Mouse (Mus musculus): ENCODE measurements at regions not wholly inside any gene's neighbourhood (a gene's known extent, or its start where the extent isn't known, plus 50 kb on each side); places are given as distances from the start of the nearest gene placed in this dataset.
"Not testable (repeated sequence)": the region's sequence is repeated elsewhere in the genome, so short reads cannot be mapped to it uniquely, and the experiment has no call there.

- DNase-seq (ENCODE audit: low spot score in 2 of 2): no peak
Measured at GRCm38 (mm10) chr16:23838696-23839095, 52.1 kb downstream of the Sst start.

DNA sequence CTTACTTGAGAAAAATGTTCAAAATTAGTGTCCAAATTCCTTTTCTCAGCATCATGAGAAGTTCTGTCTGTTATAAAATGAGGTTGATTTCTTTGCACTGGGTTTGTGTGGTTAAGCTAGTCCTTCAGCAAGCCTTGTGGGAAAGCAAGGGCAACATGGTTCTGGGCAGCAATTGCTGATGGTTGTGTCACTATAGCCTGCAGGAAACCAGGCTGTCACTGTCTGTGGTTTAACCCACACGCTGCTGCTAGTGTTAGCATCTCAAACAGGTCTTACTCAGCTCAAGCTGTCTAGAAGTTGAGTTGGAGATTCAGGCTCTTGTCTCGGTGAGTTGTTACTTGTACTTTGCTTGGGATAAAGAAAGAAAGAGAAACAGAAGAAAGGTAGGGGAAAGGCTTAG, 52.6 kb downstream of the Sst start:
- DNase-seq (ENCODE audit: low spot score in 2 of 2): no peak

DNA sequence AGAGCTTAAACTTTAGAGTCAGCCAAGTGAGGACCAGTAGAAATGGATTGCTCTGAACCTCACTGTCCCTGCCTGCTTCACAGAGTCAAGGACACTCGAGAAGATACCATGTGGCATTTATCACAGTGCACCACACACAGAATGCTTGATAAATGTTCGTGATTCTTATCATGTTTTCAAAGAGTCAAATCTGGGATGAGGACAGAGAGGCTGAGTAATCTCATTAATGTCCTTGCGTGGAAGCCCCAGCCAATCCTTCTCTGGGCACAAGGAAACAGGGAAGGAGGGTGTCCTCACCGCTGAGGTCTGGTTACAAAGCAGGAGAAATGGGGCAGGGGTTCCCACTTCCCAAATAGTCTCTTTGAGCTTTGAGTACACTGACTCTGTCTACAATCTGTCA, 55.8 kb downstream of the Sst start:
- DNase-seq (ENCODE audit: low spot score in 2 of 2): no peak

GRCm38 (mm10) chr16:23833603-23834002, 57.2 kb downstream of the Sst start:
- DNase-seq (ENCODE audit: low spot score in 2 of 2): no peak

DNA sequence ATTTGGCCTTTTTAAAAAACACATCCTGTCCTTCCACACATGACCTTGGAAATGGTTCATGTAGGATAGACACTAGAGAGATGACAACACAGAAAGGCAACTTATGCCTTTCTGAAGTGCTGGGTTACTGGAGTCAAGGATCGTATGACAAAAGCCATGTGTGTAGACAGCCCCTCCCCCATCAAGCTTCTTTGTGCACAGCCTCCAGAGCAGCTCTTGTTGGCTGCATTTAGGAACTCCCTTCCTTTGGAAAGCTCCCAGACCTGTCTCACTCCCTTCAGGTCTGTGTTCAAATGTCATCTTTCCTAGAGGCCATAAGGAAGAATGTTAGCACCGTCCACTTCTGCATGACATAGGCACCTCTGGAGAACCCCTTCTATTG, 57.7 kb downstream of the Sst start:
- DNase-seq (ENCODE audit: low spot score in 2 of 2): no peak

DNA sequence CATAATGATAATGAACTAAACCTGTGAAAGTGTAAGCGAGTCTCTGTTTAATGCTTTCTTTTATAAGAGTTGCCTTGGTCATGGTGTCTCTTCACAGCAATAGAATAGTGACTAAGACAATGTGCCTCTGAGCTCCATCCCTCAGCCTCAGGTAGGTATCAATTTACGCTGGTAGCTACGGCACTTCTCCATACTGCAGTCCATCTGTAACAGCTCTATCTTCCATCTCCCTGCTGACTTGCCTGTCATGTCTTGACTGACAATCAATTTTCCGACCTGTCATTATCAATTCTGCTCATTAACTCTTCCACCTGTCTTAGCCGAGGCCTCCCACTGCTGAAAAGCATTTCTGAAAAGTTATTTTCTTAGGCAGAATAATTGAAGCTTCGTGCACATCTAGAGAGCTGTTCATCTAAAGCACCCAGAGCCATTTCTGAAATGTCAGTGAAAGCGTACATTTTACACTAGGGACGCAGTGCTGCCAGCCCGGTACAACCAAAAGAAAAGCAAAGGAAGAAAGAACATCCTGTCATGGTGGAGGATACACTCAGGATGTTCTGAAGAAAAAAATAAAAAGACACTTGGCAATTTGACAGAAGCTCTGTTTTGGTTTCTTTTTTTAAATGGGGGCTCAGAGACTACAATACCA, 58.2 kb downstream of the Sst start:
- no peak for DNase-seq (ENCODE audit: low spot score in 2 of 2)

DNA sequence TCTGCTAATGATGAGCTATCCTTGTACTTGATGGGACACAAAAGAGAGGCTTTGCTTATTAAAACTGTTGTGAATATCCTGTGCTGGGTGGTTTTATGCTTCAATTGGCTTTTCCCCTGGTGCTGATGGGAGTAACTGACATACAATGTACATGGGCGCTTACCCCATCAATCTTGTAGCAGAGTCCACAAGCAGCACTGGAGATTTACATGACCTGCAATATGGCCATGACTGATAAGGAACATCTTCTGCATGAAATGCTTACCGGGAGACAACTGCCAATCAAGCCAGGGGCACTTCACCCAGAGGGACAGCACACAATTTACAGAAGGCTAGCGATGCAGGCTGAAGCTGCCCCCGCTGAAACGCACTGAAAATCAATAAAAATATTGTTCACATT, 65.1 kb downstream of the Sst start:
- no peak for DNase-seq (ENCODE audit: low spot score in 2 of 2)

GRCm38 (mm10) chr16:23785216-23785615, 105.5 kb downstream of the Sst start:
- DNase-seq (ENCODE audit: low spot score in 2 of 2): no peak

DNA sequence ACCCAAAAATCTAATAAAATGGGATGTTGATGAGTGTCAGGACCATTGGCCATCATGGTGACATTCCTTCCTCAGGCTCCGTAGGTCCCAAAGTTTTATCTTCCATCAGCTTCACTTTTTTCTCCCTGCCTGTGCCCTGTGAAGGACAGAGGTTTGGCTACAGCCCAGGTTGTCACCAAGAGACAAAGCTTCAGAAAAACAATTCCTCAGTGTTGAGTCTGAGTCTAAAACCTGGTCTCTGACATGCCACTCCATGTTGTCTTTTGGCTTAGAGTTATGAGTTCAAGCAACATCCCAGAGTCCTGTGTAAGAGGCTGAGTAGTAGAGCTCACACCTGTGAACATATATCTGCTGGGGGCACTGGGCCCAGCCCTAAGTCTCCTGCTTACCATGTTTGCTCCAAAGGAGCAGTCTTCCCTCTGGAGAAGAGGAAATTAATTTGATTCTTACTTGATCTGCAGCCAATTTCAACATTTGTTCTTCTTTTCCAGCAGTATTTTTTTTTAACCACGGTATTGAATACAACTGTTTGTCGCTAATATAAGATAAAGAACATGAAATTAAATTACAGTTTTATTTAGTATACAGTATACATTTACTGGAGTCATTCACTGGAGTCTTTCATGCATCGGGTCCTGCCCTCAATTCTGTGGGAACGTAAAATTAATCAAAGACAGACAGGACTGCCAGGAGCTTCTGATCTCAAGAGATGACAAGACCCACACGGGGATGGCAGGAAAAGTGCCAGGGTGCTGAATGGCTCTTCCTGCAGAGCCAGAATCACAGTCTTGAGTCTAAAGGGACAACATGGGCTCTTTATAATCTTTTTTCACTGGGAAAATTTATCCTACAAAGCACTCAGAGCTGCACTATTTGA, 106.5 kb downstream of the Sst start:
- DNase-seq (ENCODE audit: low spot score in 2 of 2): no peak

GRCm38 (mm10) chr16:23780440-23781231, 110.1 kb downstream of the Sst start:
- DNase-seq (ENCODE audit: low spot score in 2 of 2): no peak

DNA sequence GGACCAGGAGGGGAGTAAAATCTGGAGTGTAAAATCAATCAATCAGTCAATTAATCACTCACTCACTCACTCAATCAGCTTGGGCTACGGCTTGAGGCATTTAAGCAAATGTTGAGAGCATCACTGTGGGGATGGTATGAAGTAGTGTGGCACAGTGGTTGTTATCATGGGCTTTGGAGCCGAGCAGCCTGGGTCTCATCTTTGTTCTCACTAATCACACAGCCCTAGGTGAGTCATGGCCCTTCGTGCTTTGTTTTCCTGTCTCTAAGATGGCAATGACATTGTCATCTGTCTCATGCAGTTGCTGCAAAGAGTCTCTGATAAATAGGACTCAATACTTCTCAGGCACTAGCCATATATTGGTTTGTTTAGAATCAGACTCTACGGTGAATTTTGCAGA, 112.9 kb downstream of the Sst start:
- DNase-seq (ENCODE audit: low spot score in 2 of 2): no peak

GRCm38 (mm10) chr16:23777041-23777440, 113.7 kb downstream of the Sst start:
- DNase-seq (ENCODE audit: low spot score in 2 of 2): no peak

DNA sequence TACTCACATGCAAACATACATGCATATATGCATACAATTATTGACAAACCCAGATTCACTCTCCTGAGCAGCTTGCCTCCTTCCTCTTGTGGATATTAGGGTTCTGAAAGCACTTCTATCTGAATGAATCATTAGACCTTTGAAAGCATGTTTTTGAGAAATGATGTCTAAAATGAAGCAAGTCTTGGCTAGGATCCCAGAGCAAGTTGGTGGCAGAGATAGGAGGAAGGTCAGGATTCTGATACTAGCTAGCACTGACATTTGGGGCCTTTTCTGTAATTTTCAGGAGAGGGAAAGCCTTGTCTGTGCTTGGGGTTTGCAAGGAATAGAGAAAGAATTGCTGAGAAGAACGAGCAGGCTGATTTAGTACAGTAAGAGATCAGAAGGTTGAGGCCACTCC, 114.3 kb downstream of the Sst start:
- DNase-seq (ENCODE audit: low spot score in 2 of 2): no peak

DNA sequence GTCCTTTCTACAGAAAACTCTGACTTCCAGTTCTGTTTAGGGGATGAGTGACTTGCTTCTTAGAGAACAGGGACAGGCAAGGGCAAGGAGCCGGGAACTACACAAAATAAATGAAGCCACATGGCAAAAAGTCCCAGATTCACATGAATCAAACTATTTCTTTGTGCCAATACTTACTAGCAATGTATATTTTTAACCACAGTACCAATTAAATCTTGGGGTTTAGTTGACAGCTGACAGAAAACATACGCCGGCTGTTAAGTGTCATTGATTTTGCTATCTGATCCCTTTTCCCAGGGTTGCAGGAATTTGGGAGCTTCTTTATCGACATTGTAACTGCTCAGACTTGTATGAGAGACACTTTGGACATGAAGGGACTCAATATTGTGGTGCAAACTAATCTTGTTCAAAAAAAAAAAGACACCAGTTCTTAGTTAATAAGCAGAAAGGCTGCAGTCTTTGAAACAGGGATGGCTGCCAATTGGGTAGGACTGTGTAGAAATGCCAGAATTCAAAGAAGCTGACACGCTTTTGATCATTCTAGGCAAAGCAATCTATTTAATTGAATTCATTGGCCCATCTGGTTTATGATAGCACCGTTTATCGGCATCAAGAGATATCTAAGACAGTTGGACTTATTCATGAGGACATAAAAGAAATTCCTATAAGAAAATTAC, 132.5 kb downstream of the Sst start:
- DNase-seq (ENCODE audit: low spot score in 2 of 2): no peak

DNA sequence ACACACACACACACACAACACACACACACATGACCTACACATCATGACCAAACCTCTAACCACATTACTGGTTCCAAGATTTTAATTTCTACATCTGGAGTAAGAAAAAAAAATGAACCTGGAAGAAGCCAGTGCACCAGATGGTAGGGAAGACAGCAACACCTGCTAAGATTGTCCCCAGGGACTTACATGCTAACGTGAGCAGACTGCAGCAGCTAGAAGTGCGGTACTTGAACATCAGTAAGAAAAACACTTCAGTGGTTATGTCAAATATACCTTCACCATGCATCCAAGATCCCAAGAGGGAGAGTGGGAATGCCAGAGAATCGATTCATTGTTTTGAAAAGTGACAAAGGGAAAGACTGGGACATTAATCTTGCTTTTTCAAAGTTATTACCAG, 153.7 kb downstream of the Sst start:
- DNase-seq (ENCODE audit: low spot score in 2 of 2): no peak

DNA sequence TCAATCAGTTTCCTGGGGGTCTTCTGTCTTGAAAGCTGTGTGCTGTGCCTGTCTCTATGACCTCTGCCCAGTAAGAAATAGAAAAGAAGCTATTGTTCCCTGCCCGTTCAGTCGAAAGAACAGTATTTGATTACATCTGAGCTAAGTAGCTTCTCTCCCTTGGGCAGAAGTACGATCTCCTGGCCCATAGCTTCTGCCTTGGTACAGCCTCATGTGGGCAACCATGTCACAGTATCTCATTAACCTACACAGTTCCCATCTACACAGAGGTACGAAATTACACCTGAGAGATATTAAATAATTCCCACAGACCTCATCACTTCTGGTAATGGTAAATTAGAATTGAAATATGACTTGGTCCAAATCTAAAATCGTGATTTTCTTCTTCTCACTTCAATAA, 155.0 kb downstream of the Sst start:
- DNase-seq (ENCODE audit: low spot score in 2 of 2): no peak

DNA sequence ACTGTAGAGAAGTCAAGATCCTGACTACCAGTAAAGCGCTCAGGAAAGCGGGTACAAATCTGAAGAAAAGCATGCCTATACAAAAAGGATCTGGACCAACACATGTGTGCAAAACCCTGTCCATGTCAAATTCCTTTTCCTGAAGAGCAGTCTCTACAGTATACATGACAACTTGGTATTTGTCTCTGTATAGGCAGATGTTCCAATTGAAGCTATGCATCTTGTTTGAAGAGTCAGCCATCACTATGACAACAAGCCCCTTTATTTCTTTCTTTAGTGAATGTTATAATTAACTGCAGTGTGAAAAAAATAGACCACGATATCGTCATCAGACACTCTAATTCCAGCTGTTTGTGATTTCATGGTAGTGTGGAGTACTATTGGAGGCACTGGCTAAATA, 164.2 kb downstream of the Sst start:
- no peak for DNase-seq (ENCODE audit: low spot score in 2 of 2)

GRCm38 (mm10) chr16:23721745-23722144, 169.0 kb downstream of the Sst start:
- no peak for DNase-seq (ENCODE audit: low spot score in 2 of 2)

- peak in 1 of 2 experiments; percentile 2 for DNase-seq (ENCODE audit: low spot score in 2 of 2)
Measured at GRCm38 (mm10) chr16:23701156-23701555, 180.5 kb upstream of the Masp1 start.

GRCm38 (mm10) chr16:23694226-23694625, 173.6 kb upstream of the Masp1 start:
- not testable (repeated sequence) for DNase-seq (ENCODE audit: low spot score in 2 of 2)

DNA sequence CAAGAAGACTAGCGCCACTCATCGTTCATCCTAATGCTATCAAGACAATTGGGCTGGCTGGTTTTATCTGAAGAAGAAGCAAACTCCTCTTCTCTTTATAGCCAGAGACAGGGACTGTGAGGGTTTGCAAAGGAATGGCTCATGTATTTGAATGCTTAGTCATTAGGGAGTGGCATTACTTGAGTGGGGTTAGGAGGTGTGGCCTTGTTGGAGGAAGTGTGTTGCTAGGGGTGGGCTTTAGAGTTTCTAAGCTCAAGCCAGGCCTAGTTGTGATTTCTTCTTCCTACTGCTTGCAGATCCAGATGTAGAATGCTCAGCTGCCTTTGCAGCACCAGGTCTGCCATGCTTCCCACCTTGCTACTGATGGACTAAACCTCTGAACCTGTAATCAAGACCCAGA, 169.4 kb upstream of the Masp1 start:
- DNase-seq (ENCODE audit: low spot score in 2 of 2): no peak

GRCm38 (mm10) chr16:23686783-23687182, 166.2 kb upstream of the Masp1 start:
- no peak for DNase-seq (ENCODE audit: low spot score in 2 of 2)
